Mouse (Mus musculus) thymus, postnatal 0 days (tissue): ENCODE results near the gene Ifnb1. TPM values are rescaled to one million over a fixed set of nuclear protein-coding genes. Genes with fewer than 3 reads are reported as not detected.

Source experiments
- DNase-seq: peaks from one replicate; pipeline ENCODE4 v3.0.0-alpha.2; 2015; ENCODE audit warnings: low spot score
- polyA plus RNA-seq: library from polyadenylated mRNA; unstranded; fragments of >200 nt; fragmentation: Nextera tagmentation; extraction: Ambion mirVana; gene quantifications from 2 replicates; pipeline ENCODE4 v1.2.1, GENCODE M21; 2015

Ifnb1 gene
- polyA plus RNA-seq, 1 experiment from 2014 or later: not detected

DNA sequence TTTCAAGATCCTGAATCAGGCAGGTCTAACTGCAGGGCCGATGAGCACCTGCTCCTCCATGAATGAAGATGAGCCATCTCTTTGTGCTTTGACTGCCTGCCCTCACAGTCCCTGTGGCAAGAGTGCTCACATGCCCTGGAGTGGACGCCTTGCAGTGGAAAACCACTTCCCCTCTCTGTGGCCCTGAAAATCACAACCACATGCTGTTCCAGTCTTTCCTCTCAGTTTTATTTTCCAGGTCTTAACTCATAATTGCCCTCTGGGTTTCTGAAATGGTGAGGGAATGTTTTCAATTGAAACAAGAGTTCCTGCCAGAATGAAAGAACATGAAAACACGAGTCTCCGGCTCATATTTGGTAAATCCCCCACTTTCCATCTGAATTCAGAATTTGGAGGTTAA is 18.8 kb downstream of the Ifnb1 start:
- no peak for DNase-seq

DNA sequence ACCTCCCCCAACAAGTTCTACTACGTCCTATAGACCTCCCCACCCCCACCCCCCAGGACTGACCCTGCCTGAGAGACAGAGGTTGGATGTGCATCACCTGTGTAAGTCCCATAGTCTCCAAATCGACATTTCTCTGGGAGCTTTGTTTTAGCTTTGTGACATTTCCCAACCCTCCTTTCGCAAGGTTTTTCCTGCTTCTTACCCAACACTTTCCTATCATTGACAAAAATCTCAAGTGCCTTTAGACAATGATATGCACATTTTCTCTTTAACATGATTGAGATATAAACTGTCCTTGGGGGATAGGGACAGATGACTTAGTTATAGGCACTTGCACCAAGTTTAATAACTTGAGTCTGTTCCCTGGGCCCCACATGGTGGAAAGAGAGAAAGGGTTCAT is 21.3 kb downstream of the Ifnb1 start:
- DNase-seq: no peak

DNA sequence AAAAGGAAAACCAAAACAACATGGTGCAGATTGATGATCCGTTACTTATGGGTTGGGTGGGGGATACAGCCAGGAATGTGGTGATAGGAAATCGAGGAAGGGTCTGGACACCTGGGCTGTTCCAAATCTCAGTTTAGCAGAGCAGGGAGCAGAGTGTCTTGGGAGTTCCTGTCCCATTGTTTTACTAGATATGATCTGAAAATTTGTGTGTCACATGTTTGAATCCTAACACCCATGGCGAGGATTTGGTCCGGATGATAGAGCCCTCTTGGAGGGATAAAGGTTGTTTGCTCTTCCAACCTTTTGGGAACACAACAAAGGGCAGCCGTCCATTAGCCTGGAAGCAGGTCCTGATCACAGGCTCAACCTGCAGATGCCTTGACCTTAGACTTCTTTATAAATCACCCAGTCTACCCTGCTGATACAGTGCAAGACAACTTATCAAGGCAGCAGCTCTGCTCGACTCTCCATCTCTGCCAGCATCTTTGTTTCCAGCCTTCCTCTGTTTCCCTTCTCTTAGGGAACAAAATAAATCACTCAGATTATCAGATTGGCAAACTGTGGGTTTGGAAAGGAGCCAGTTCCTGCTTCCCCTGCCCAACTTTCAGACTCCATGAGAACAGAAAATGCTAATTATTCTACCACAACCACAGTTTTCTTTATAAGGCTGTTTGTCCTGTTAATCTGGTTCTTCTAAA is 26.1 kb downstream of the Ifnb1 start:
- no peak for DNase-seq

DNA sequence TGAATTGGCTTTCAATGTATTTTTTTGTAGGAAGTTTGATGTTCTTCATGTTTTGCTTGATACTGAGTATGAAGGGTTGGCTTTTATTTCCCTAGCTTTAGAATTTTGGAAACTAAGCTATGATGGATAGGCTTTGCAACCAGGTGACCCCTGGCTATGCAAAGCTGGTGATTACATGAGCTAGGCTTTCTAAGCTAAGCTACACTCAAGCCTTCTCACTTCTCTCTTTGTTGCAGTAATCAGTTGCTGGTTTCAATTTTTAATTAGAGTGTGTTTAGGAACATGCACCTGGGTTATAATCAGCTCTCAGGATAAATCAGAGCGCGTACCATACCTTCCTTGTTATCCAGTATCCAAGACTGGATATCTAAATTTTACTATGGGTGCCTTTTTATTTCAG is 33.0 kb downstream of the Ifnb1 start:
- no peak for DNase-seq

DNA sequence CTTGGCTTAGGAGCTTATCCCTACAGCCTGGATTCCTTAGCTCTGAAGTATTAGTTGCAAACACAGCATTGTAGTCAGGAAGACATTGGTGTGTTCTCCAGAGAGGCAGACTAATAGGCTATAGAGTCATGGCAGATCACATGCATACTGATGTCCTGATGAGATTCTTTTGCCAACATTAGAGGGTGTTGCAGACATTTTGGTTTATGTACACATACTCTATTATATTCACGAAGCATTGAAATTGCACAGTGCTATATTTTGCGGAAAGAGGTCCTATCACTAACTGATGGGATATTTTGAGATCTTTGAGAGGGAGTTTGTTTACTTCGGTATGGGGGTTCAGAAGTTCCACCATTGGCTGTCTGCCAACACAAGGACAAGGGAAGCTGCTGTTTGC is 34.5 kb downstream of the Ifnb1 start:
- DNase-seq: no peak

DNA sequence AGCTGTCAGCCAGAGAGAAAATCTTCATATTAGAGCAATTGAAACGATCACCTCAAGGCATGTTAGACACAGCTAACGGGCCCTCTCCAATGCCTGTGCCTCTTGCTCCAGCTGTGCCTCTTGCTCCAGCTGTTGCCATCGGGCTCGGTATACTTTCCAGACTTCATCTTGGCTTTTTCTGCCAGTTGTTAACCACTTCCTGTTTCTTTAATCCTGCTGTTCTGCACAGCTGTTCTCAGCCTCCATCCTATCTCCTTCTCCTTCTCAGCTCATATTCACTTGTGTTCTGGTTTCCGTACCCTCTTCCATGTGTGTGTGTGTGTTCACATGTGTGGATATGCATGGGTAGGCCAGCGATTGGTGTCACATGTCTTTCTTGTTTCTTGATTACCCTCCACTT is 42.4 kb downstream of the Ifnb1 start:
- DNase-seq: peak; percentile 26

DNA sequence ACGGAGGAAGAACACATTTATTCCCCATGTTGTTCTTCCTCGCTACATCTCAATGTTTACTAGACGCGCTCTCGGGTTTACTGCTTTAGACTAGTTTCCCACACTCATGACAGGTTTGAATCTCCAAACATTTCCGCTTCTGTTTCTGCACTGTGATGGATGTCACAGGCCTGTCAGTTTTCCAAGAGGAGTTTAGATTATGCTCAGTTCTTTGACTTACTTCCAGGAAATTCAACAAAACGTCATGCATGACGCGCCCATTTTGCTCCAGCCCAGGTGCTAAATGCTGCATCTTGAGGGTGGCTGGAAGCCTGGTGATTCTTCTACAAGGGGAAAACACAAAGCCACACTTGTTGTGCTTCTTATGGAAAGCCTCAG is 43.8 kb downstream of the Ifnb1 start:
- DNase-seq: no peak

DNA sequence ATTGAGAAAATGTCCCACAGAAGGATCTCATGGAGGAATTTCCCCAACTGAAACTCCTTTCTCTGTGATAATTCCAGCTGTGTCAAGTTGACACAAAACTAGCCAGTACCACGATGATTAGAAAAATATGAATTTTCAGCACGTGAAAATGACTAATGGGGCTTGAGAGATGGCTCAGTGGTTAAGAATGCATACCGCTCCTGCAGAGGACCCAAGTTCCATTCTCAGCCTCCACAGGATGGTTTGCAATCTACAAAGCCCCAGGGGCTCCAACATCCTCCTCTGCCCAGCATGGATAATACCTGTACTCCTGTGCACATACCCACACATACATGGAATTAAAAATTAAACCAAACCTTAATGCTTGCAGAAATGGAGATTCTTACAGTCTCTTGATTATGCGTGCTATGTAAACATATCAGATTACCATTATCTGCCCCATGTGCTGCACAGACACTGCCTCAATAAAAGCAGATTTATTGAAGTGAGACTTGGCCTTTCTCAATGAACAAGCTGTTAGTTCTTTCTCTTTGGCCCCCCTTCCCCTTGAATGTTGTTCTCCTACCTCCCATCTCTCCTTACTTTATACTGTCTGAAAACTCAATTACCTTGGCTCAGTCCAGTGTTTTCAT is 44.3 kb downstream of the Ifnb1 start:
- DNase-seq: no peak

DNA sequence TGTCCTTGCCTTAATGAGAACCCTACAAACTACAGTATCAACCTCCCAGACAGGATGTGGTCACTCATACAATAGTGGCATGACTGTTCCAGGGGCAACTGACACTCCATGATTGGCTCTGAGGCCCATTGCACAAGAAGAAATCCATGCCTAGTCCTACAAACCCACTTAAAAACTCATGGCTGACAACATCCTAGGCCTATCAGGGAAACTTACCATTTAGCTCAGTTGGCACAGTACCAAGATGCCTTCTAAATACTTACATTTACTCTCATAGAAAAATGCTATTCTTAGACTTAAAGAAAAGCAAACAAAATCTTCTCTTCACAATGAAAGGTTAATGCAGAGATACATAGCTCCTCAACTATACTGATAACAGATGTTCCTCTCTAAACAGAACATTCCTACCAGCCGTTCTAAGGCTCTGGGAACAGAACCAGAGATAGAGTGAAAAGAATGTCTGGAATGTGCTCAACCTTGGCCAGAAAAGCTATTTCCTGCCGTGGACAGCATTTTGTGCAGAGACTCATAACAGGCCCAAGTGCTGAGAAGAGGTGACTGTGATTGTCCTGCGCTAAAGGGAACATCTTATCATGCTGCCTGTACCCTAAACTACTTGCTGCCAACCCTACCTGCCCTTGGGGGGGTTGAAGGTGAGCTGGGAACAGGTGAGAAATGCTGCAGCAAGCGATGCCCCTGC is 45.9 kb downstream of the Ifnb1 start:
- no peak for DNase-seq

DNA sequence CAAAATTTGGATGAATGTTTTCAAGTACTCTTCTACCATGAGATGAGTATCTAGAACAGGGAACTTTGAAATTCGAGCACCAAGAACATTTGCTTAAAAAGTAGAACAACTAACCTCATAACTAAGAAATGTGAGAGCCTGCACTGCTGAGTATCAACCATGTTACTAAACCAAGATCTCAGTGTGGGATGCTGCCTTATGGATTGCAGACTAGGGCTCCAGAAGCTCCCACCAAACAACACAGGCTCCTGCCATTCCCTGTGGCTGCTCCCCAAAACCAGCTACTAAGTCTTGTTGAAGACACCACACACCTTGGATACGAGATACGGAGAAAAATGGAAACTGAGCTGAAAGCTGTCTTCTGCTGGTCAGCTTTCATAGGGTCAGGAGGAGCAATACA is 46.5 kb downstream of the Ifnb1 start:
- DNase-seq: no peak

Other genes starting within 250 kb of the Ifnb1 start
- 2.3 and 2.4 TPM in 2 replicates for gene Hacd4, start 83.8 kb downstream of the Ifnb1 start, polyA plus RNA-seq
- gene Ifna15, start 35.5 kb upstream of the Ifnb1 start, polyA plus RNA-seq: not detected in 2 replicates
- gene Ifna14, start 49.0 kb upstream of the Ifnb1 start, polyA plus RNA-seq: not detected in 2 replicates
- 0.24 TPM in 1 of 2 replicates, not detected in the other for gene Ifna9, start 69.6 kb upstream of the Ifnb1 start, polyA plus RNA-seq
- gene Ifna12, start 80.6 kb upstream of the Ifnb1 start, polyA plus RNA-seq: not detected in 2 replicates
- gene C87499, start 111.6 kb upstream of the Ifnb1 start, polyA plus RNA-seq: not detected in 2 replicates
- not detected in 2 replicates for gene Ifna13, start 121.7 kb upstream of the Ifnb1 start, polyA plus RNA-seq
- not detected in 2 replicates for gene Ifna16, start 154.2 kb upstream of the Ifnb1 start, polyA plus RNA-seq
- not detected in 2 replicates for gene Ifna2, start 161.1 kb upstream of the Ifnb1 start, polyA plus RNA-seq
- gene Ifnab, start 168.6 kb upstream of the Ifnb1 start, polyA plus RNA-seq: not detected in 2 replicates
- gene Gm26566, start 199.0 kb upstream of the Ifnb1 start, polyA plus RNA-seq: 0.63 and 0.85 TPM in 2 replicates
- gene Klhl9, start 199.7 kb upstream of the Ifnb1 start, polyA plus RNA-seq: 55.8 and 59.5 TPM in 2 replicates
- not detected in 2 replicates for gene Gm13271, start 232.1 kb upstream of the Ifnb1 start, polyA plus RNA-seq
- gene Gm13283, start 237.3 kb upstream of the Ifnb1 start, polyA plus RNA-seq: 0.33 and 0.37 TPM in 2 replicates